Mouse (Mus musculus): ENCODE data around the gene Thap2.

Thap2 gene

GRCm38 (mm10) chr10:115384221-115385017 is at the start of gene Thap2, which contains the start of gene Zfc3h1:
Gene Thap2, minus strand, starts transcription at chr10:115384443.
Gene Zfc3h1, plus strand, starts transcription at chr10:115384959.
- peak; percentile 96 for DNase-seq (ENCODE audit: low spot score)

- no peak for DNase-seq (ENCODE audit: low spot score)
Observed at GRCm38 (mm10) chr10:115425351-115425750, 41.1 kb upstream of the Thap2 start.

- no peak for DNase-seq (ENCODE audit: low spot score)
Observed at GRCm38 (mm10) chr10:115421976-115422375, 37.7 kb upstream of the Thap2 start.

- no peak for DNase-seq (ENCODE audit: low spot score)
Observed at GRCm38 (mm10) chr10:115414056-115414455, 29.8 kb upstream of the Thap2 start.

GRCm38 (mm10) chr10:115413496-115413895 is 29.3 kb upstream of the Thap2 start:
- DNase-seq (ENCODE audit: low spot score), result no peak

- DNase-seq (ENCODE audit: low spot score), result peak; percentile 54
Observed at GRCm38 (mm10) chr10:115406393-115406792, 22.1 kb upstream of the Thap2 start.

- no peak for DNase-seq (ENCODE audit: low spot score)
Observed at GRCm38 (mm10) chr10:115391896-115392295, 7.7 kb upstream of the Thap2 start.

- no peak for DNase-seq (ENCODE audit: low spot score)
Observed at GRCm38 (mm10) chr10:115391076-115391475, 6.8 kb upstream of the Thap2 start.

- DNase-seq (ENCODE audit: low spot score), result no peak
Observed at GRCm38 (mm10) chr10:115387891-115388290, 3.6 kb upstream of the Thap2 start.

GRCm38 (mm10) chr10:115385018-115386002 is 1.1 kb upstream of the Thap2 start:
- peak; percentile 63 for DNase-seq (ENCODE audit: low spot score)

- DNase-seq (ENCODE audit: low spot score), result no peak
Observed at GRCm38 (mm10) chr10:115383644-115384220, 511 bp downstream of the Thap2 start.

- no peak for DNase-seq (ENCODE audit: low spot score)
Observed at GRCm38 (mm10) chr10:115382846-115383643, 1.2 kb downstream of the Thap2 start.

GRCm38 (mm10) chr10:115381506-115382084 is 2.6 kb downstream of the Thap2 start:
- DNase-seq (ENCODE audit: low spot score), result no peak

- no peak for DNase-seq (ENCODE audit: low spot score)
Observed at GRCm38 (mm10) chr10:115363151-115363550, 21.1 kb downstream of the Thap2 start.

GRCm38 (mm10) chr10:115362623-115362964 is 21.6 kb downstream of the Thap2 start:
- no peak for DNase-seq (ENCODE audit: low spot score)

- DNase-seq (ENCODE audit: low spot score), result peak; percentile 97
Observed at GRCm38 (mm10) chr10:115361840-115362622, 22.2 kb downstream of the Thap2 start, which contains the start of gene Tmem19. Gene Tmem19, minus strand, starts transcription at chr10:115362501.

GRCm38 (mm10) chr10:115359066-115359465 is 25.2 kb downstream of the Thap2 start:
- no peak for DNase-seq (ENCODE audit: low spot score)

- DNase-seq (ENCODE audit: low spot score), result no peak
Observed at GRCm38 (mm10) chr10:115358216-115358919, 25.9 kb downstream of the Thap2 start.

GRCm38 (mm10) chr10:115356106-115356505 is 28.1 kb downstream of the Thap2 start:
- DNase-seq (ENCODE audit: low spot score), result no peak

GRCm38 (mm10) chr10:115355016-115355415 is 29.2 kb downstream of the Thap2 start:
- no peak for DNase-seq (ENCODE audit: low spot score)

All from c-Kit-positive CD71-positive TER-119-positive erythroid progenitor cells, embryonic 14.5 days (primary cell).